Mouse (Mus musculus): ENCODE results near the gene Rpp25. TPM values are rescaled to one million over a fixed set of nuclear protein-coding genes. Genes with fewer than 3 reads are reported as not detected.
A peak's percentile ranks its signal among the peaks of the same experiment; 100 is the strongest.

The Rpp25 gene
- polyA plus RNA-seq, 1 experiment from 2014 or later: 26.5 TPM

DNA sequence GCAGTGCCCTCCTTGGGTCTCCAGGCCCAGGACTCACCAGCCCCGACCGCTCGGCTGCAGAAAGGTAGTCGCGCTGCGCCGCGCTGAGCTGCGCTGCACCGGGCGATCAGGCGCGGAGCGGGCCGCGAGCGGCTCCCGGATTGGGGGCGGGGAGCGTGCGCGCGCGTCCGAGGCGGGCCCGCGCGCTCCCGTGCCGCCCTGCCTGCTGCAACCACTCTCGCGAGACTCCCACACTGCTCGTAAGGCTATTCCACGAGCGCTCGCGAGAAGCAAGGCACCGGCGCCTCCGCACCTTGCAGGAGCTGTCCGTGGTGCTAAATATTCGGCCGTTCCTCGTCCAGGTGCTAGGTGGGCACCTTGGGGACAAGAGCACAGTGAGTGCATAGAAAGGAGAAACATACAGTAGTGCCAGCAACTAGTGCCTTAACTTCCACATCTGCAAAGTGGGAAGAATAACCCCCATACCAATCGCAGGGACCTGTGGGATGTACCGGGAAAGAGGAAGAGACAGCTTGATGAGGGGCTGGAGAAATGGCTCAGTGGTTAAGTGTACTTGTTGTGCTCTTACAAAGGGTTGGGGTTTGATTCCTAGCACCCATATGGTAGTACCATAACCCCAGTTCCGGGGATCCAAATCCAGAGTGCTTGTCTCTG, 35.8 kb upstream of the Rpp25 start, which contains the start of gene Scamp5:
Scamp5 (minus strand) TSS at position 165 of the 654 bp plus-strand sequence.
- TF ChIP-seq CTCF (IDR thresholded peaks at IDR 0.05; ENCODE audit: low read depth) (0 out of 2 replicates have a peak, but pooled peaks have one; percentile 1), EP300 (optimal IDR thresholded peaks at IDR 0.05) (peak; percentile 99)
- WGBS: 2% methylated on average over 48 of the region's 48 CpGs
- Histone ChIP-seq H3K9me3 (ENCODE audit: control insufficient read depth, low read length) (no peaks in the 10 kb centered on the region), H3K27me3 (ENCODE audit: control insufficient read depth, insufficient read depth, low read length) (no peaks in the 10 kb centered on the region), H3K36me3 (ENCODE audit: control insufficient read depth, insufficient read depth, low read length) (no peaks in the 10 kb centered on the region), H3K4me1 (replicated peaks; ENCODE audit: control insufficient read depth, insufficient read depth) (no peaks in the 10 kb centered on the region), H3K4me2 (replicated peaks; ENCODE audit: low read depth) (peak within 1 kb of the TSS; percentile 84), H3K9ac (ENCODE audit: low read length) (peak within 1 kb of the TSS; percentile 77), H3K27ac (replicated peaks) (peak within 1 kb of the TSS; percentile 83), H3K4me3 (ENCODE audit: low read depth, low read length) (peak within 1 kb of the TSS; percentile 72)
- ATAC-seq (ENCODE audit: low FRiP score, low TSS enrichment) (peak; percentile 91), DNase-seq (ENCODE audit: low spot score) (peak; percentile 96)

DNA sequence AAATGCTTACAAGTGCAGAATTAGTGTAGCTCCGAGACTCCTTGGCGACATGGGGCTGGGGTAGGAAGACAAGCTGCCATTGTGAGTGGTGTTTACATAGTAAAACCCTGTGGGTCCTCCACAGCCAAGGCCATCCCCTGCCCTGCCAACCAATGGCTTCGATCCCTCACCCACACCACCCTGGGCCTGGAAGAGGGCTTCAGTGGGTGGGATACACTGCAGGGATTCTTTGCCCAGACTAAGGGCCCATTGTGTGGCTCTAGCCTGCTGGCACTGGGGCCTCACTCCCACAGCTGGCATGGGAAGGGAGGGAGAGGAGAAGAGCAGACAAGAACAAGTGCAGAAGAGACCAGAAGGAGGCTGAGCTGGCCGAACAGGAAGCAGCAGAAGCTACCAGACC, 34.9 kb upstream of the Rpp25 start:
- WGBS: 60% methylated on average over 4 of the region's 4 CpGs
- TF ChIP-seq EP300 (optimal IDR thresholded peaks at IDR 0.05) (no peak), CTCF (IDR thresholded peaks at IDR 0.05; ENCODE audit: low read depth) (no peak)
- H3K4me1 ChIP-seq (replicated peaks; ENCODE audit: control insufficient read depth, insufficient read depth): no peaks in the 10 kb centered on the region
- no peaks in the 10 kb centered on the region for H3K36me3 ChIP-seq (ENCODE audit: control insufficient read depth, insufficient read depth, low read length)
- no peak overlapping the region for H3K4me3 ChIP-seq (ENCODE audit: low read depth, low read length)
- H3K27ac ChIP-seq (replicated peaks): no peak overlapping the region
- ATAC-seq (ENCODE audit: low FRiP score, low TSS enrichment) (no peak), DNase-seq (ENCODE audit: low spot score) (no peak)
- no peak overlapping the region for H3K4me2 ChIP-seq (replicated peaks; ENCODE audit: low read depth)
- no peaks in the 10 kb centered on the region for H3K27me3 ChIP-seq (ENCODE audit: control insufficient read depth, insufficient read depth, low read length)
- no peak overlapping the region for H3K9ac ChIP-seq (ENCODE audit: low read length)
- no peaks in the 10 kb centered on the region for H3K9me3 ChIP-seq (ENCODE audit: control insufficient read depth, low read length)

DNA sequence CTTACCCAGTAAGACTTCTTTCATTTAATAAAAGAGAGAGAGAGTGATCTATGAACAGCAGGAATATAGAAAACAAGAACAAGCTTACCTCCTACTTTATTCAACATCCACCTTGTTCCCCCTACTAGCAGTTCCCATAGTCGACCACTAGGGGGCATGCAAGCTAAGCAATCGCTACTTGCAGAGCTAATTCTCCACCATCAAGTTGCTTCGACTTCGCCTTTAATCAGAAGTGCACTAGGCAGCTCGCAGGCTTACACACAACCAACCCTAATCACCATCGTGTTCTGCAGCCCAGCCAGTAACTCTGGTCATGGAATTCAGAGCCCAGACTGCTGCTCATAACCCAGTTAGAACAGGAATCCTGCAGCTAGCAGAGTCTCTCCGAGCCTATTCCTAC, 18.1 kb upstream of the Rpp25 start:
- ATAC-seq (ENCODE audit: low FRiP score, low TSS enrichment): peak; percentile 71
- Histone ChIP-seq H3K4me2 (replicated peaks; ENCODE audit: low read depth) (no peak overlapping the region), H3K9ac (ENCODE audit: low read length) (no peak overlapping the region), H3K4me1 (replicated peaks; ENCODE audit: control insufficient read depth, insufficient read depth) (no peaks in the 10 kb centered on the region), H3K27me3 (ENCODE audit: control insufficient read depth, insufficient read depth, low read length) (no peaks in the 10 kb centered on the region), H3K36me3 (ENCODE audit: control insufficient read depth, insufficient read depth, low read length) (no peaks in the 10 kb centered on the region), H3K9me3 (ENCODE audit: control insufficient read depth, low read length) (no peaks in the 10 kb centered on the region), H3K4me3 (ENCODE audit: low read depth, low read length) (no peak overlapping the region), H3K27ac (replicated peaks) (no peak overlapping the region)
- TF ChIP-seq EP300 (optimal IDR thresholded peaks at IDR 0.05) (no peak), CTCF (IDR thresholded peaks at IDR 0.05; ENCODE audit: low read depth) (peak; percentile 99)
- peak; percentile 84 for DNase-seq (ENCODE audit: low spot score)
- WGBS: 16% methylated on average over 7 of the region's 7 CpGs

DNA sequence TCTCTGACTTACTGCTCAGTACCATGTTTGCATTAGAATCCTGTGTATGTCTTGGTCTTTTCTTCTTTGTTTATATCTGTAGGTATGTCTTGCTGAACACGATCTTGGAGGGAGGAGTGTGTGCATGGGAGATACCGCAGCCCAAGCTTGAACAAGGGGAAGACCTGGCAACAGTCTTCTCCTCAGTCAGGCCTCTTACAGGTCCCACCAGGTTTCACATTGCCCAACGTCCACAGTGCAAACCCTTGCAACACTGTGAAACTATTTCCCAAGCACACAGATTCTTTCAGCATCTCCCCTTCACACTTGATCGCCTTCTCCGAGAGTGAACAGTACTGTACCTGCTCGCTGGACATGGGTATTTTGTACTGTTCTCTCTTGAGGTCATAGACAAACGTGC, 16.0 kb upstream of the Rpp25 start:
- no peaks in the 10 kb centered on the region for H3K27me3 ChIP-seq (ENCODE audit: control insufficient read depth, insufficient read depth, low read length)
- DNase-seq (ENCODE audit: low spot score): no peak
- H3K9ac ChIP-seq (ENCODE audit: low read length): no peak overlapping the region
- H3K4me2 ChIP-seq (replicated peaks; ENCODE audit: low read depth): no peak overlapping the region
- WGBS: 59% methylated on average over 7 of the region's 7 CpGs
- ATAC-seq (ENCODE audit: low FRiP score, low TSS enrichment): no peak
- no peaks in the 10 kb centered on the region for H3K36me3 ChIP-seq (ENCODE audit: control insufficient read depth, insufficient read depth, low read length)
- H3K9me3 ChIP-seq (ENCODE audit: control insufficient read depth, low read length): no peaks in the 10 kb centered on the region
- H3K4me1 ChIP-seq (replicated peaks; ENCODE audit: control insufficient read depth, insufficient read depth): no peaks in the 10 kb centered on the region
- no peak overlapping the region for H3K4me3 ChIP-seq (ENCODE audit: low read depth, low read length)
- no peak overlapping the region for H3K27ac ChIP-seq (replicated peaks)
- no peak for TF ChIP-seq CTCF (IDR thresholded peaks at IDR 0.05; ENCODE audit: low read depth)
- no peak for TF ChIP-seq EP300 (optimal IDR thresholded peaks at IDR 0.05)

DNA sequence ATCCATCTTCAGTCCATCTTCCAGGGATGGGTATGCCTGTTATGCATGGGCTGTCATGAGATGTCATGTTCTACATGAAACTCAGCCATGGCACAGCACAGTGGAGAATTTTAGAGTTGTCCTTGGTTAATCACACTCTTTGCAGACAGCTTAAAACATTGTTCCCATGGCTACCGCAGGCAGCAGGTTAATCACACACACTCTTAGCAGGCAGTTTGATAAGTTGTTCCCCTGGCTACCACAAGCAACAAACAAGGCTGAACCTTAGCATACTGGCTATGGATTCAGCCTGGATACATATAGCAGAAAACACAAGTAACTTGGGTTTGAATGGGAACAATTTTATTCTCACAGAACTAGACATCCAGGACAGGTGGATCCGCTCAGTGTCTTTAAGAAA, 10.3 kb upstream of the Rpp25 start:
- Histone ChIP-seq H3K9ac (ENCODE audit: low read length) (no peak overlapping the region), H3K4me1 (replicated peaks; ENCODE audit: control insufficient read depth, insufficient read depth) (no peaks in the 10 kb centered on the region), H3K36me3 (ENCODE audit: control insufficient read depth, insufficient read depth, low read length) (no peaks in the 10 kb centered on the region), H3K27me3 (ENCODE audit: control insufficient read depth, insufficient read depth, low read length) (no peaks in the 10 kb centered on the region), H3K9me3 (ENCODE audit: control insufficient read depth, low read length) (no peaks in the 10 kb centered on the region), H3K4me2 (replicated peaks; ENCODE audit: low read depth) (no peak overlapping the region), H3K4me3 (ENCODE audit: low read depth, low read length) (no peak overlapping the region), H3K27ac (replicated peaks) (0 out of 2 replicates have a peak overlapping the region, but pooled peaks have one; percentile 30)
- DNase-seq (ENCODE audit: low spot score): peak; percentile 72
- TF ChIP-seq CTCF (IDR thresholded peaks at IDR 0.05; ENCODE audit: low read depth): no peak
- no peak for TF ChIP-seq EP300 (optimal IDR thresholded peaks at IDR 0.05)
- ATAC-seq (ENCODE audit: low FRiP score, low TSS enrichment): peak; percentile 85
- 81% methylated on average over 2 of the region's 2 CpGs for WGBS

DNA sequence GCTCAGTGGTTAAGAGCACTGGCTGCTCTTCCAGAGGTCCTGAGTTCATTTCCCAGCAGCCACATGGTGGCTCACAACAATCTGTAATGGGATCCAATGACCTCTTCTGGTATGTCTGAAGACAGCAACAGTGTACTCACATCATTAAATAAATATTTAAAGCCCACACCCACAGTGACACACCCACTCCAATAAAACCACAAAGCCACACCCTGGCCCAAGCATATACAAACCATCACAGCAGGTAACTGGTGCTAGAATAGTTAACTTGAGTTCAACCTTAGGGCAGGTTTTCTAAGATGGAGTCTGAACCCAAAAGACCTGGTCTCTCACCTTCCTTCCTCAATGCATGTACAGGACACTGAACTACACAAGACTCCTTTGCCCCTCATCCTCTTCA, 8.9 kb upstream of the Rpp25 start:
- DNase-seq (ENCODE audit: low spot score): peak; percentile 46
- no peak for TF ChIP-seq EP300 (optimal IDR thresholded peaks at IDR 0.05)
- no peak for TF ChIP-seq CTCF (IDR thresholded peaks at IDR 0.05; ENCODE audit: low read depth)
- Histone ChIP-seq H3K27ac (replicated peaks) (no peak overlapping the region), H3K4me2 (replicated peaks; ENCODE audit: low read depth) (no peak overlapping the region), H3K27me3 (ENCODE audit: control insufficient read depth, insufficient read depth, low read length) (no peaks in the 10 kb centered on the region), H3K9ac (ENCODE audit: low read length) (no peak overlapping the region), H3K4me3 (ENCODE audit: low read depth, low read length) (no peak overlapping the region), H3K4me1 (replicated peaks; ENCODE audit: control insufficient read depth, insufficient read depth) (no peaks in the 10 kb centered on the region), H3K36me3 (ENCODE audit: control insufficient read depth, insufficient read depth, low read length) (no peaks in the 10 kb centered on the region), H3K9me3 (ENCODE audit: control insufficient read depth, low read length) (no peaks in the 10 kb centered on the region)
- peak; percentile 67 for ATAC-seq (ENCODE audit: low FRiP score, low TSS enrichment)
